Comparison of ENCODE assay signal across 25 mouse cellular contexts in genomic region chrX:88117858-88118257, GRCm38 (mm10). TPM values are rescaled to one million over a fixed set of nuclear protein-coding genes. Genes with fewer than 3 reads are reported as not detected.
DNase-seq lines count a peak whose midpoint lies in the region.
"Had no signal": no experiment of that assay in that cellular context is flagged by ENCODE, and none has a peak within 500 bp of the region (broad histone marks: within the 10 kb centered on the region; RNA-seq: fewer than 3 reads in every experiment).

No protein-coding gene starts in this region.

- DNase-seq in ES-CJ7 (ENCODE audit: low read depth, low spot score) (peak; percentile 27), R1 (ENCODE audit: low read depth, low spot score) (peak; percentile 51), ZHBTc4 (ENCODE audit: low read depth, low spot score) (peak; percentile 8), MN1 (ENCODE audit: low spot score) (no peak)
- peak; percentile 21 for DNase-seq in brain, adult 2 months (ENCODE audit: low read depth, low spot score)
- no peak for DNase-seq in layer of hippocampus, adult 18-20 months (ENCODE audit: low spot score in 2 of 2)
- DNase-seq in cerebellum, adult 9-11 months: no peak
- no peak for DNase-seq in ovary, postnatal 10 days (ENCODE audit: low spot score)
- DNase-seq: adrenal gland, adult 2 months; adrenal gland, adult 8-10 months; adrenal gland, postnatal 10 days; adrenal gland, postnatal 14 days; adrenal gland, postnatal 25 days; adrenal gland, postnatal 36 days; B cell, adult 2 months; cerebellum, adult 11 months; cerebellum, adult 11-12 months; cerebellum, adult 18-20 months; cerebellum, adult 2 months; cerebellum, adult 8-10 months; cerebellum, adult 9-10 months; cerebellum, postnatal 10 days had no signal

RNA-seq across cellular contexts. Expression of gene Il1rapl1, which starts 2.4 kb away (rescaled TPM):
- 10 to 100 TPM; 18.1 to 19.3 TPM for total RNA-seq in layer of hippocampus, adult 18-20 months (2021)
- total RNA-seq: CH12.LX, ES-E14, MEL had no signal

Comparison
In these comparisons a context has a peak if more than half of its experiments do, and no peak if none do; other contexts are left out.
1. DNase-seq: peak in ES-CJ7 (single experiment), R1 (single experiment), ZHBTc4 (single experiment) and brain, adult 2 months (single experiment); none in layer of hippocampus, adult 18-20 months (0 of 2), cerebellum, adult 9-11 months (single experiment), ovary, postnatal 10 days (single experiment) and MN1 (single experiment).